ENCODE assay signal across 30 mouse cellular contexts in genomic region chr17:12627983-12628382, GRCm38 (mm10). TPM values are rescaled to one million over a fixed set of nuclear protein-coding genes. Genes with fewer than 3 reads are reported as not detected.
"Had no signal": no experiment of that assay in that cellular context is flagged by ENCODE, and none has a peak within 500 bp of the region (broad histone marks: within the 10 kb centered on the region; RNA-seq: fewer than 3 reads in every experiment).

No protein-coding gene starts in this region.

- H3K4me3 ChIP-seq: gastrocnemius, adult 2 months; heart, adult 2 months; heart, embryonic 13.5 days; heart, embryonic 15.5 days; hindbrain, embryonic 10.5 days; hindbrain, embryonic 13.5 days; hindbrain, embryonic 15.5 days; layer of hippocampus, adult 2 months; left cerebral cortex, adult 2 months; limb, embryonic 10.5 days; limb, embryonic 12.5 days had no signal

- H3K36me3 ChIP-seq: heart, embryonic 13.5 days; heart, embryonic 15.5 days; hindbrain, embryonic 10.5 days; hindbrain, embryonic 13.5 days; hindbrain, embryonic 15.5 days; limb, embryonic 10.5 days; limb, embryonic 12.5 days had no signal

- H3K27me3 ChIP-seq: heart, embryonic 13.5 days; heart, embryonic 15.5 days; hindbrain, embryonic 13.5 days; hindbrain, embryonic 15.5 days; limb, embryonic 12.5 days had no signal

- ATAC-seq: hindbrain, postnatal 0 days; intestine, embryonic 16.5 days had no signal

- H3K27ac ChIP-seq: gastrocnemius, adult 2 months; heart, adult 2 months; heart, embryonic 13.5 days; heart, embryonic 15.5 days; hindbrain, embryonic 10.5 days; hindbrain, embryonic 13.5 days; hindbrain, embryonic 15.5 days; hindbrain, postnatal 0 days; layer of hippocampus, adult 2 months; left cerebral cortex, adult 2 months; limb, embryonic 10.5 days; limb, embryonic 12.5 days had no signal

- H3K9ac ChIP-seq: heart, embryonic 13.5 days; heart, embryonic 15.5 days; hindbrain, embryonic 13.5 days; hindbrain, embryonic 15.5 days; limb, embryonic 12.5 days had no signal

- H3K4me2 ChIP-seq: heart, embryonic 11.5 days; heart, embryonic 13.5 days; heart, embryonic 15.5 days; hindbrain, embryonic 13.5 days; hindbrain, embryonic 15.5 days; limb, embryonic 12.5 days had no signal

- H3K9me3 ChIP-seq: heart, embryonic 15.5 days; hindbrain, embryonic 15.5 days had no signal

- DNase-seq: gastrocnemius, adult 2 months; gastrocnemius, postnatal 10 days; gastrocnemius, postnatal 25 days; heart, adult 11 months; heart, adult 2 months; heart, postnatal 14 days; heart, postnatal 36 days; kidney, adult 11 months; kidney, adult 2 months; kidney, adult 9 months; kidney, postnatal 10 days; kidney, postnatal 25 days; kidney, postnatal 4 days; liver had no signal

RNA-seq across cellular contexts. Expression of gene Slc22a2, which starts 44.1 kb away (rescaled TPM):
- total RNA-seq: gastrocnemius, adult 2 months; gastrocnemius, postnatal 10 days; gastrocnemius, postnatal 25 days; heart, adult 2 months; heart, postnatal 14 days; heart, postnatal 36 days had no signal
- polyA plus RNA-seq: heart, embryonic 11.5 days; heart, embryonic 13.5 days; heart, embryonic 15.5 days; heart, postnatal 0 days; hindbrain, embryonic 10.5 days; intestine, embryonic 16.5 days; limb, embryonic 10.5 days; limb, embryonic 12.5 days; limb, embryonic 14.5 days had no signal

RNA-seq across cellular contexts. Expression of gene Slc22a1, which starts 47.6 kb away (rescaled TPM):
- total RNA-seq: gastrocnemius, postnatal 10 days; gastrocnemius, postnatal 25 days; gastrocnemius, postnatal 4 days; layer of hippocampus, adult 2 months; layer of hippocampus, postnatal 25 days had no signal
- polyA plus RNA-seq: hindbrain, embryonic 10.5 days; hindbrain, embryonic 13.5 days; hindbrain, embryonic 15.5 days; limb, embryonic 10.5 days; limb, embryonic 12.5 days had no signal
